Mouse (Mus musculus): ENCODE data around the gene Sorl1. TPM values are rescaled to one million over a fixed set of nuclear protein-coding genes. Genes with fewer than 3 reads are reported as not detected.

The Sorl1 gene
- polyA plus RNA-seq, 1 experiment from 2014 or later, result 19.8 TPM

DNA sequence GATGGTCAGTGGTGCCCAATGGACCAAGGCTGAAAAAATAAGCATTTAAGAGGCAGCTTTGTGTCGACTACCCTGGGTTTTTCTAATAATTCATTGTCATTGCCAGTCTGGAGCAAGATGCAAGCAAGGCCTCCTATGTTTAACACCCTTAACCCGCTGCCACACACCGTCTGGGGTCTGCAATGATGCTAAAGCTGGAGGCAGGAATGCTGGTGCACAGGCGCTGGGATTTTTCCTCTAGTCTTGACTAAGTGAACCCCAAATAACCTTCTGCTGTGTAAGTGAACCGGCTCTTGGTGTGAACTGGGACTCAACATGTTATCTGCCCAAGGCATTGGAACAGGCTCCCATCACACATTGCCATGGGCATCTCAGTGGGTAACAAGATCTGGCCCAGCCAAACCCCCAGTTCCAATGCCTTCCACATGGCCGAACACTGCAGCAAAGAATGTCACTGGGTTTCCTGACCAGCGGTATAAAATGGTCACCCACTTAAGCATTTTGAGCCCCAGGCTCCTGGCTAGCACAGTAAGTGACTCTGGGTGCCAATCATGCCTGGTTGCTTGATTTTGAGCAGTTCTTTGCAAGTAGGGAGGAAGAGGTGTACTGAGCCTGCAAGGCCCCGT is 186.6 kb downstream of the Sorl1 start:
- Histone ChIP-seq H3K4me1 (ENCODE audit: insufficient read depth) (peaks cover 25% of the 10 kb centered on the region), H3K4me3 (ENCODE audit: low read depth, low read length) (no peak overlapping the region), H3K27me3 (ENCODE audit: insufficient read depth, low read length) (no peaks in the 10 kb centered on the region), H3K9ac (no peak overlapping the region), H3K4me2 (no peak overlapping the region), H3K27ac (ENCODE audit: low read depth) (peak overlapping the region; percentile 81), H3K9me3 (ENCODE audit: low read depth, low read length) (no peaks in the 10 kb centered on the region), H3K36me3 (ENCODE audit: insufficient read depth) (no peaks in the 10 kb centered on the region)
- no peak for TF ChIP-seq CTCF (IDR thresholded peaks at IDR 0.05; ENCODE audit: low read depth)
- 51% methylated on average over 8 of the region's 8 CpGs for WGBS
- no peak for DNase-seq
- 0 out of 2 replicates have a peak, but pooled peaks have one; percentile 1 for ATAC-seq (ENCODE audit: insufficient read depth)

- no peaks in the 10 kb centered on the region for H3K9me3 ChIP-seq (ENCODE audit: low read depth, low read length)
- H3K4me3 ChIP-seq (ENCODE audit: low read depth, low read length), result no peak overlapping the region
- no peak overlapping the region for H3K9ac ChIP-seq
- H3K27ac ChIP-seq (ENCODE audit: low read depth), result no peak overlapping the region
- peak; percentile 49 for DNase-seq
- no peak for TF ChIP-seq CTCF (IDR thresholded peaks at IDR 0.05; ENCODE audit: low read depth)
- peaks cover 25% of the 10 kb centered on the region for H3K4me1 ChIP-seq (ENCODE audit: insufficient read depth)
- H3K36me3 ChIP-seq (ENCODE audit: insufficient read depth), result no peaks in the 10 kb centered on the region
- WGBS, result 29% methylated on average over 1 of the region's 1 CpGs
- no peak for ATAC-seq (ENCODE audit: insufficient read depth)
- H3K4me2 ChIP-seq, result no peak overlapping the region
- no peaks in the 10 kb centered on the region for H3K27me3 ChIP-seq (ENCODE audit: insufficient read depth, low read length)
Measured at GRCm38 (mm10) chr9:41936598-41936997, 187.5 kb downstream of the Sorl1 start.

GRCm38 (mm10) chr9:41935979-41936378 is 188.1 kb downstream of the Sorl1 start:
- peak; percentile 40 for DNase-seq
- Histone ChIP-seq H3K4me2 (peak overlapping the region; percentile 68), H3K4me1 (ENCODE audit: insufficient read depth) (peaks cover 25% of the 10 kb centered on the region), H3K4me3 (ENCODE audit: low read depth, low read length) (peak overlapping the region; percentile 20), H3K9me3 (ENCODE audit: low read depth, low read length) (no peaks in the 10 kb centered on the region), H3K9ac (peak overlapping the region; percentile 50), H3K36me3 (ENCODE audit: insufficient read depth) (no peaks in the 10 kb centered on the region), H3K27ac (ENCODE audit: low read depth) (peak overlapping the region; percentile 95), H3K27me3 (ENCODE audit: insufficient read depth, low read length) (no peaks in the 10 kb centered on the region)
- 3% methylated on average over 10 of the region's 10 CpGs for WGBS
- TF ChIP-seq CTCF (IDR thresholded peaks at IDR 0.05; ENCODE audit: low read depth), result no peak
- ATAC-seq (ENCODE audit: insufficient read depth), result peak; percentile 40

GRCm38 (mm10) chr9:41935373-41935971 is 188.6 kb downstream of the Sorl1 start:
- peak; percentile 80 for ATAC-seq (ENCODE audit: insufficient read depth)
- peak overlapping the region; percentile 50 for H3K9ac ChIP-seq

GRCm38 (mm10) chr9:41934848-41935372 is 189.2 kb downstream of the Sorl1 start:
- no peak for DNase-seq
- H3K9me3 ChIP-seq (ENCODE audit: low read depth, low read length), result no peaks in the 10 kb centered on the region
- H3K9ac ChIP-seq, result peak overlapping the region; percentile 50
- peak overlapping the region; percentile 68 for H3K4me2 ChIP-seq
- ATAC-seq (ENCODE audit: insufficient read depth), result no peak
- no peaks in the 10 kb centered on the region for H3K36me3 ChIP-seq (ENCODE audit: insufficient read depth)
- H3K27me3 ChIP-seq (ENCODE audit: insufficient read depth, low read length), result no peaks in the 10 kb centered on the region
- H3K27ac ChIP-seq (ENCODE audit: low read depth), result peak overlapping the region; percentile 95
- no peak for TF ChIP-seq CTCF (IDR thresholded peaks at IDR 0.05; ENCODE audit: low read depth)
- whole genome bisulfite sequencing, result 19% methylated on average over 10 of the region's 10 CpGs
- peak overlapping the region; percentile 20; the same call in 1 of the 2 replicates for H3K4me3 ChIP-seq (ENCODE audit: low read depth, low read length)
- H3K4me1 ChIP-seq (ENCODE audit: insufficient read depth), result peaks cover 25% of the 10 kb centered on the region

More at GRCm38 (mm10) chr9:41935373-41935971, 188.6 kb downstream of the Sorl1 start:
- Histone ChIP-seq H3K36me3 (ENCODE audit: insufficient read depth) (no peaks in the 10 kb centered on the region), H3K27ac (ENCODE audit: low read depth) (peak overlapping the region; percentile 95), H3K4me2 (peak overlapping the region; percentile 68), H3K4me3 (ENCODE audit: low read depth, low read length) (peak overlapping the region; percentile 20), H3K4me1 (ENCODE audit: insufficient read depth) (peaks cover 25% of the 10 kb centered on the region), H3K27me3 (ENCODE audit: insufficient read depth, low read length) (no peaks in the 10 kb centered on the region), H3K9me3 (ENCODE audit: low read depth, low read length) (no peaks in the 10 kb centered on the region)
- peak; percentile 71 for DNase-seq
- no peak for TF ChIP-seq CTCF (IDR thresholded peaks at IDR 0.05; ENCODE audit: low read depth)
- 2% methylated on average over 21 of the region's 21 CpGs for WGBS

DNA sequence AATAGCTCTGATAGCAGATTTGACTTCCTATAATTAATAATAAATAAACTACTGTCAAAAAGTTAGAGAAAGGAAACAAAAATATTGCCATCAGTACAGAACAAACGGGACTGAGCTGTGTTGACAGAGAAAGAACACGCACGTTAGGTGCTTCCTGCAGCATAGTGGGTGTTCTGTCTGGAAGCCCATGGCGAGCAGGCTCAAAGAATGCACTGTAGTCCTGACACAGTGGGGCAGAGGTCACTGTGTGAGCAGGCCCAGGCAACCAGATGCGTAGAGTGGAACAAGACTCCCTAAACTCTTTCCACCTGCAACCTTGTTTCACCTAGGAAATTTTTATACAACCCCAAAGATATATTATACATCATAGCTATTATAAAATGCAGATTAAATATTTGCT is 194.1 kb downstream of the Sorl1 start:
- H3K9ac ChIP-seq, result no peak overlapping the region
- no peaks in the 10 kb centered on the region for H3K27me3 ChIP-seq (ENCODE audit: insufficient read depth, low read length)
- H3K27ac ChIP-seq (ENCODE audit: low read depth), result no peak overlapping the region
- no peak overlapping the region for H3K4me2 ChIP-seq
- ATAC-seq (ENCODE audit: insufficient read depth) (no peak), DNase-seq (no peak)
- no peaks in the 10 kb centered on the region for H3K9me3 ChIP-seq (ENCODE audit: low read depth, low read length)
- H3K4me3 ChIP-seq (ENCODE audit: low read depth, low read length), result no peak overlapping the region
- no peaks in the 10 kb centered on the region for H3K36me3 ChIP-seq (ENCODE audit: insufficient read depth)
- WGBS, result 49% methylated on average over 5 of the region's 5 CpGs
- TF ChIP-seq CTCF (IDR thresholded peaks at IDR 0.05; ENCODE audit: low read depth), result no peak
- H3K4me1 ChIP-seq (ENCODE audit: insufficient read depth), result peaks cover 2% of the 10 kb centered on the region

- WGBS, result 66% methylated on average over 4 of the region's 4 CpGs
- no peak overlapping the region for H3K4me2 ChIP-seq
- H3K27me3 ChIP-seq (ENCODE audit: insufficient read depth, low read length), result no peaks in the 10 kb centered on the region
- H3K27ac ChIP-seq (ENCODE audit: low read depth), result no peak overlapping the region
- no peaks in the 10 kb centered on the region for H3K4me1 ChIP-seq (ENCODE audit: insufficient read depth)
- H3K9me3 ChIP-seq (ENCODE audit: low read depth, low read length), result no peaks in the 10 kb centered on the region
- no peak for TF ChIP-seq CTCF (IDR thresholded peaks at IDR 0.05; ENCODE audit: low read depth)
- DNase-seq (no peak), ATAC-seq (ENCODE audit: insufficient read depth) (no peak)
- H3K9ac ChIP-seq, result no peak overlapping the region
- H3K4me3 ChIP-seq (ENCODE audit: low read depth, low read length), result no peak overlapping the region
- no peaks in the 10 kb centered on the region for H3K36me3 ChIP-seq (ENCODE audit: insufficient read depth)
Measured at GRCm38 (mm10) chr9:41925721-41926120, 198.4 kb downstream of the Sorl1 start.

Measured in lung, embryonic 14.5 days (tissue).